Mouse (Mus musculus) small intestine, adult 2 months (tissue): Measurements from ENCODE around the gene Dnajc4. TPM values are rescaled to one million over a fixed set of nuclear protein-coding genes. Genes with fewer than 3 reads are reported as not detected.

Source experiments
- H3K27ac ChIP-seq: fragments of 200-500 bp; 2 replicates; pipeline ENCODE4 v1.5.1; 2012; ENCODE audit warnings: low read depth, low read length, control low read depth, inconsistent platforms; ENCODE audit not compliant: insufficient read depth
- H3K27me3 ChIP-seq: fragments of 200-500 bp; 2 replicates; pipeline ENCODE4 v1.6.1; 2012; ENCODE audit warnings: mild to moderate bottlenecking, moderate library complexity, low read length, inconsistent platforms; ENCODE audit not compliant: control insufficient read depth, insufficient read depth
- H3K36me3 ChIP-seq: fragments of 200-500 bp; 2 replicates; pipeline ENCODE4 v1.6.1; 2012; ENCODE audit warnings: mild to moderate bottlenecking, low read length, control low read depth, inconsistent platforms; ENCODE audit not compliant: control insufficient read depth, insufficient read depth
- H3K4me1 ChIP-seq: fragments of 200-500 bp; 2 replicates; pipeline ENCODE4 v1.6.1; 2012; ENCODE audit warnings: low read length, inconsistent platforms, mixed read lengths; ENCODE audit not compliant: control insufficient read depth, insufficient read depth, insufficient read length
- H3K4me3 ChIP-seq: fragments of 200-500 bp; 2 replicates; pipeline ENCODE4 v1.5.1; 2012; ENCODE audit warnings: low read depth, mild to moderate bottlenecking, control low read depth, inconsistent platforms, low read length, moderate library complexity
- CTCF ChIP-seq: fragments of 200-500 bp; IDR thresholded peaks from 2 replicates; pipeline ENCODE4 v1.5.1; 2012; ENCODE audit warnings: low read depth, mild to moderate bottlenecking, control low read depth, inconsistent platforms, low read length, moderate library complexity, mixed read lengths; ENCODE audit not compliant: insufficient replicate concordance, insufficient read length; ENCODE audit errors: extremely low read depth
- POLR2A ChIP-seq: fragments of 200-500 bp; IDR thresholded peaks from 2 replicates; pipeline ENCODE4 v1.6.1; 2012; ENCODE audit warnings: low read depth, mild to moderate bottlenecking, control low read depth, inconsistent platforms, low read length, moderate library complexity
- WGBS: fragments of 180-500 bp; shearing (Covaris S2); methylation state at CpG from one replicate; pipeline ENCODE4 v1.1.7; 2018; 5-methylcytosine and 5-hydroxymethylcytosine counted together
- polyA plus RNA-seq: library from polyadenylated mRNA; depleted of rRNA; stranded (reverse); fragments of >200 nt; gene quantifications from 2 replicates; pipeline ENCODE4 v1.2.3, GENCODE M21; 2012

Gene Dnajc4
- polyA plus RNA-seq, 1 experiment: 53.4 TPM

DNA sequence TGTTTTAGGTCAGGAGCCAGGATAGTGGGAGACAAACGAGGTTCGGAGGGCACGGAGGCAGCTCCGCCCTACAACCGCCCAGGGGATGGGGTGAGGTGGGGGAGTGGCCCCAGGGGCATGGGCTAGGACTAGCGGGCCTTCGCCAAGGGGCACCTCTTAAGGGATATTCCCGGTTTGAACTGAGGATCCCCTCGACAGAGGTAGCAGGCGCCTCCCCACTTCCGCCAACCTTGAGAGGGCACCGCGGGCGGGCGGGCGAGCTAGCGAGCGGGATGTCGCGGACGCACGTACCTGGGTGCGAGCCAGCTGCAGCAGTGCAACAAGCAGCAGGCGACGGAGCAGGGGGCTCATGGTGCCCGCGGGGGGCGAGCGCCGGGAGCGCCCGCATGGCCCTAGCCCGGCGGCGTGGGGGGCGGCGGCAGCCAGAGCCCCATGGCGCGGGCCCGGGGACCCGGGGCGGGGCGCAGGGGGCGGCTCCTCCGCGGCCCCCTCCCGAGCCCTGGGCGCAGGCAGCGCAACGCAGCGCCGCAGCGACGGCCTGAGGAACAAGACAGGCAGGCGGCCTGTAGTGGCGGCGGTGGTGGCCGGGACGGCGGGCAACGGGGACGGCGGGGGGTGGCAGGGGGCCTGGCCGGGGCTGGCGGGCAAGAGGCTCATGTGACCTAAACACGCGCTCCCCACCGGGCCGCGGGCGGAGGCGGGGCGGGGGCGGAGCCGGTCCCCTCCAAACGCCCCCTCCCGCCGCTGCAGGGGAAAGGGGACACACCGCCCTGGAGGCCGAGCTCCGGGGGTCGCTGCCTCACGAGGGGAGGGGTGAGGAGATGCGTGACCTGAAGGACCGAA is 5.1 kb downstream of the Dnajc4 start, which contains the start of gene Vegfb:
Gene Vegfb (minus strand): TSS at position 591 of the 843 bp plus-strand sequence.
- WGBS: under 1% methylated on average over 83 of the region's 85 CpGs
- peak within 1 kb of the TSS; percentile 47 for H3K27ac ChIP-seq
- TF ChIP-seq CTCF: no peak
- TF ChIP-seq POLR2A: no peak; the same call in 1 of the 2 replicates

DNA sequence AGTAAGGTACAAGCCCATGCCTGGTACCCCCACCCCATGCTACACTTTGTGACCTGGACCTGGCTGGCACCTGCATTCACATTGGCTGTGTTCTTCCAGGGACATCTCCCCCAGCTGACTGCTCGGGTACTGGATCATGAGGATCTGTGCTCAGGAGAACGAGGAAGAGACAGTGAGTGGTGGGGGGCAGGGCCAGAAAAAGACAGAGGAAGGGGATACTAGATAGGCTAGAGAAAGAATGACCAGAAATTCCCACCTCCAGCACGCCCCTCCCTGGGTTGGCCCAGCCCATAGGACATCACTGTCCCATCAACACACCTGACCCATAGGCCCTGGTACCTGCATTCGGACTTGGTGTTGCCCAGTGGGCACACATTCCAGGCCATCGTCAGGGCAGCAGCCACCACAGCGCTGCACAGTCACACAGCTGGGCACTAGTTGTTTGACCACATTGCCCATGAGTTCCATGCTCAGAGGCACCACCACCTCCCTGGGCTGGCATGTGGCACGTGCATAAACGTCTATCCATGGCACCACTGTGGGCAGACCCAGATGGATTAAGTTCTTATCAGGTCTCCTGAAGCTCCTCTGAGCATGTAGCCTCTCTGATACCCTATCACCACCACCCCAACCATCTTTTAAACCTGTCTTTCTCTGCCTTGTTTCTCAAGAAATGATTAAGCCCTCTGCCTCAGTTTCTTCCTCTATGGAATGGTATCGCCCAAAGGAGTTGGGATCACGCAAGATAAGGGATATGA is 6.2 kb downstream of the Dnajc4 start:
- Histone ChIP-seq H3K27me3 (no peaks in the 10 kb centered on the region), H3K4me3 (no peak overlapping the region), H3K27ac (no peak overlapping the region), H3K4me1 (peaks cover 11% of the 10 kb centered on the region), H3K36me3 (no peaks in the 10 kb centered on the region)
- 73% methylated on average over 10 of the region's 10 CpGs for WGBS
- TF ChIP-seq CTCF: no peak
- no peak for TF ChIP-seq POLR2A

More for the DNA sequence above, 5.1 kb downstream of the Dnajc4 start, which contains the start of gene Vegfb:
- H3K36me3 ChIP-seq: no peaks in the 10 kb centered on the region
- peak within 1 kb of the TSS; percentile 76 for H3K4me3 ChIP-seq
- H3K27me3 ChIP-seq: no peaks in the 10 kb centered on the region
- peaks cover 9% of the 10 kb centered on the region for H3K4me1 ChIP-seq

DNA sequence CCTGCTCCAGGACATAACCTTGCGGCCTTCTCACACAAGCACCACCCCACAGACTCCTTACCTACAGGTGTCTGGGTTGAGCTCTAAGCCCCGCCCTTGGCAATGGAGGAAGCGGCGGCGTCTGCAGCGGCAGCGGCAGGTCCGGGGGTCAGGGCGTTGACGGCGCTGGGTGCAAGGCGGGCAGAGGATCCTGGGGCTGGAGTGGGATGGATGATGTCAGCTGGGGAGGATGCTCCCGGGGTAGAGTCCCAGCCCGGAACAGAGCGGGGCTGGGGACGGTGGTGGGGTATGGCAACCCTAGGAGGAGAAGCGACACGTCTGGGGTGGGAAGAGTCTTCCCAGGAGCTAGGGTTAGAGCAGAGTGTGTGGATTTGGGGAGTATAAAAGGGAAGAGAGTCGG is 7.1 kb downstream of the Dnajc4 start:
- peaks cover 11% of the 10 kb centered on the region for H3K4me1 ChIP-seq
- no peaks in the 10 kb centered on the region for H3K27me3 ChIP-seq
- TF ChIP-seq CTCF (no peak), POLR2A (no peak)
- H3K36me3 ChIP-seq: no peaks in the 10 kb centered on the region
- WGBS: 67% methylated on average over 19 of the region's 19 CpGs
- peak overlapping the region; percentile 26; the same call in 1 of the 2 replicates for H3K4me3 ChIP-seq
- H3K27ac ChIP-seq: no peak overlapping the region

DNA sequence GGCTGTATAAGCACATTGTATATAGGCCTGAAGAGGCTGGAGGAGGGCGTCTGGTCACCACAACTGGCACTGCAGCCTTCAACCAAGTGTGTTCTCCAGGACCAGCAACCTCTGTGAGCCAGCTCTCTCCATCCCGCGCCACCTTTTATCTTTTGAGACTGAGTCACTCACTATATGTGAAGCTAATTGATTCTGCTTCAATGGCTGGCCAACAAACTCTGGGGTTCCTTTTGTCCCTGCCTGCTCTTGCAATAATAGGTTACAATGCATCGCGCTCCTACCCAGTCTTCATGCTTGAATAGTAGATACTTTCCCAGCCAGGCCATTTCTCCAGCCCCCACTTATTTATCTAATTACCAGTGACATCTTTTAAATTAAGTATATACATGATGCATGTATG is 8.8 kb downstream of the Dnajc4 start:
- peaks cover 18% of the 10 kb centered on the region for H3K4me1 ChIP-seq
- no peak overlapping the region for H3K4me3 ChIP-seq
- H3K27me3 ChIP-seq: no peaks in the 10 kb centered on the region
- no peak overlapping the region for H3K27ac ChIP-seq
- 91% methylated on average over 5 of the region's 5 CpGs for WGBS
- TF ChIP-seq CTCF (no peak), POLR2A (no peak)
- no peaks in the 10 kb centered on the region for H3K36me3 ChIP-seq

DNA sequence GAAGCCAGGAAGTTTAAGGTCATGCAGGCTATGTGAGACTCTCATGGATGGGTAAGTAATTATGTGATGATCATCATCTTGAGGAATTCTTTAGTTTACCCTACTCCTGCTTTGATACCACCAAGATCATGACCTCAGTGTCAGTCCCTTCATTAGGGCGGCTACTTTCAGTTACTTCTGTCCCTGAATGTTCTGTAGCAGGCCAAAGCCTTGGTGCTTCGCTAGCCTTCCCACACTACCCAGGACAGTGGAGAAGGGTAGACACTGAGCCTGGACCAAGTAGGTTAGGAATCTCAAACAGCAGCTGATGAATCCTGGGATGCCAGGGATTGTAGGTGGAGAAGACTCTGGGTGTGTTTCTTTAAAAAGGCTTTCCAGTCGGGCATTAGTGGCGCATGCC is 10.9 kb downstream of the Dnajc4 start:
- no peak for TF ChIP-seq CTCF
- no peak for TF ChIP-seq POLR2A
- Histone ChIP-seq H3K4me1 (peaks cover 15% of the 10 kb centered on the region), H3K4me3 (no peak overlapping the region), H3K27ac (no peak overlapping the region), H3K27me3 (no peaks in the 10 kb centered on the region), H3K36me3 (peaks cover 11% of the 10 kb centered on the region)
- WGBS: 84% methylated on average over 4 of the region's 4 CpGs

DNA sequence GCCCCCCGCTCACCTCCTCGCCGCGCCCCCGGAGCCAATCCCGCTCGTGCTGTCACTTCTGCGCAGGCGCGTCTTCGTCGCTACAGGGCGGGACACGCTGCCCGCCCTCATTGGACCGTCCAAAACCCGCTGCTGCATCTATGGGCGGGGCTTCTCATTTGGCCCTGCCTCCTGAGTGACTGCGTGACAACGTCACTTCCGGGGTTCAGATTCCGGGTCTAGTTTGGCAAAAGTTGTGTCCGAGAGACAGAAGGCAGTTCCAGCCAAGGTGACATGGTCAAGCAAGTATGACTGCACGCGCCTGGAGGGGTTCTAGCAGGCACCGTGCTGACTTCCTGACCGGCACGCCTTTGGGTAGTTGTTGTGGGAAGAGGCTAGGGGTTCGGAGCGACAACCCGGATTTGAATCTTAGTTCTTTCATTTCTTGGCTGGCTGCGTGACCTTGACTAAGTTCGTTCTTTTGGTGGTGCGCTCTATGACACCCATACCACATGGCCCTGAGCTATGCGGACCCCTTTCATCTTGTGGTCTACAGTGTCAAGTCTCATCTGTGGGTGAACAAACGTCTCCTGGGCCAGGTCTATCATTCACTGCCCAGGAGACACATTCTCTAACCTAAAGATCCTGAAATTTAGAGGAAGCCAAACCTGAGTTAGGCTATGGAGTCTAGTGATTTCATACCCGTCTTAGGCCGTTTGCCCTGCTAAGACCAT is 11.8 kb downstream of the Dnajc4 start, which contains the start of gene Fkbp2:
Gene Fkbp2 (minus strand): TSS at position 121 of the 713 bp plus-strand sequence.
- Histone ChIP-seq H3K27ac (peak within 1 kb of the TSS; percentile 85), H3K4me3 (peak within 1 kb of the TSS; percentile 67), H3K36me3 (peaks cover 11% of the 10 kb centered on the region), H3K27me3 (no peaks in the 10 kb centered on the region), H3K4me1 (peaks cover 15% of the 10 kb centered on the region)
- TF ChIP-seq POLR2A (peak; percentile 96), CTCF (no peak)
- WGBS: under 1% methylated on average over 38 of the region's 38 CpGs
